In the genomic region with DNA sequence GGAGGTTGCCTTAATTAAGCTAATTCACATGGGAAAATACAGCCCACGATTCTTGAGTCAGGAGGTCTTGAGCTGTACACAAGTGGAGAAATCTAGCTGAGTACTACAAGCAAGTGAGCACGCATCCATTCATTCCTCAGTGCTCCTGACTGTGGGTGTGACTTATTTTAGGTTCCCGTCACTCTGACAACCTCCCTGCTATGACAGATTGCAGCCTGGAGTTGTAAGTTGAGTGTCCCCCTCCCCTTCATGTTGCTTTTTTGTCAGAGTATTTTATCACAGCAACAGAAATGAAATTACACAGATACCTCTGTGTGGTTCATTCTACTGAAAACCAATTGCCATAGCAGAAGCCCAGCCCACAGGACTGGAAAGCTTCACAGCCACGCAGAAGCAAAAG, we compare ENCODE assay signal across 26 mouse cellular contexts.
"Had no signal": no experiment of that assay in that cellular context is flagged by ENCODE, and none has a peak within 500 bp of the region (broad histone marks: within the 10 kb centered on the region; RNA-seq: fewer than 3 reads in every experiment).

No protein-coding gene starts in this region.

- DNase-seq: gastrocnemius, adult 2 months; gastrocnemius, postnatal 10 days; gastrocnemius, postnatal 25 days; heart, adult 2 months; heart, postnatal 10 days; heart, postnatal 36 days; kidney, adult 18-20 months; kidney, adult 8-10 months; kidney, postnatal 10 days; kidney, postnatal 25 days; kidney, postnatal 4 days; liver; liver, embryonic 13.5 days had no signal

- H3K4me3 ChIP-seq: gastrocnemius, adult 2 months; heart, adult 2 months; heart, embryonic 12.5 days; hindbrain, embryonic 10.5 days; hindbrain, embryonic 12.5 days; intestine, embryonic 15.5 days; left cerebral cortex, adult 2 months; limb, embryonic 10.5 days; limb, embryonic 12.5 days; liver, embryonic 13.5 days; liver, embryonic 15.5 days had no signal

- H3K9ac ChIP-seq: heart, embryonic 12.5 days; hindbrain, embryonic 12.5 days; hindbrain, embryonic 14.5 days; intestine, embryonic 15.5 days; limb, embryonic 12.5 days; liver, embryonic 13.5 days; liver, embryonic 15.5 days had no signal

- ATAC-seq: hindbrain, embryonic 16.5 days; inflammation-experienced regulatory T-cells, adult 6 months; intestine, embryonic 15.5 days; intestine, postnatal 0 days had no signal

- H3K27ac ChIP-seq: gastrocnemius, adult 2 months; heart, adult 2 months; hindbrain, embryonic 10.5 days; hindbrain, embryonic 12.5 days; hindbrain, embryonic 14.5 days; intestine, embryonic 15.5 days; left cerebral cortex, adult 2 months; limb, embryonic 12.5 days; liver, embryonic 13.5 days; liver, embryonic 15.5 days had no signal

- H3K4me2 ChIP-seq: heart, embryonic 12.5 days; hindbrain, embryonic 12.5 days; hindbrain, embryonic 14.5 days; intestine, embryonic 15.5 days; limb, embryonic 12.5 days; liver, embryonic 11.5 days; liver, embryonic 13.5 days; liver, embryonic 15.5 days had no signal

- H3K36me3 ChIP-seq: heart, embryonic 12.5 days; hindbrain, embryonic 10.5 days; hindbrain, embryonic 12.5 days; intestine, embryonic 15.5 days; limb, embryonic 10.5 days; limb, embryonic 12.5 days; liver, embryonic 13.5 days; liver, embryonic 15.5 days had no signal

- H3K4me1 ChIP-seq: liver, embryonic 15.5 days had no signal

- H3K9me3 ChIP-seq: heart, embryonic 12.5 days; hindbrain, embryonic 10.5 days; hindbrain, embryonic 12.5 days; intestine, embryonic 15.5 days; limb, embryonic 10.5 days; limb, embryonic 12.5 days; liver, embryonic 13.5 days; liver, embryonic 15.5 days had no signal

- H3K27me3 ChIP-seq: heart, embryonic 12.5 days; hindbrain, embryonic 12.5 days; intestine, embryonic 15.5 days; limb, embryonic 12.5 days; liver, embryonic 15.5 days had no signal
